Mouse (Mus musculus): ENCODE results near the gene Alcam.

DNA sequence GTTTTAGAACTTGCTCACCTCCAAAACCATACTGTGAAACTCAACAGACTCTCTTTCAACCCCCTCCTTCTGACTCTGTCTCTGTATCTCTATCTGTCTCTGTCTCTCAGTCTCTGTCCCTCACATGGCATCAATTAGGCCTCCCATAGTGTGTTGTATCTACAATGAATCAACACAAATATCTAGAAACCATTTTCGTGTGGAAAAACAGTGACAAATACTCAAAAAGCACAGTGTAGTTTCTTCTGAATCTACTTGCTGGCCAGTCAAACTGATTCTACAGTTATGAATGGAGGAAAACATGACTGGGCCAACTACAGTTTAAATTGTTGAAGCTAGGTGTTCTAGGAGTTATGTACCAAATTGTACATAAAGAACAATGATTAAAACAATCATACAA is 10.8 kb downstream of the Alcam start:
- TF ChIP-seq GATA1 (IDR thresholded peaks at IDR 0.05; ENCODE audit: borderline replicate concordance, low read length), result no peak
- no peak for TF ChIP-seq FLI1 (IDR thresholded peaks at IDR 0.05; ENCODE audit: low read length)
